Mouse (Mus musculus) cerebellum, adult 2 months (tissue): ENCODE results near the gene Erich6b.

ENCODE experiments used
- CTCF ChIP-seq: fragments of 200-500 bp; IDR thresholded peaks from 2 replicates; pipeline ENCODE4 v1.5.1; 2011; ENCODE audit warnings: low read depth, mild to moderate bottlenecking, control low read depth, low read length, moderate library complexity, borderline replicate concordance; ENCODE audit not compliant: insufficient read depth
- POLR2A ChIP-seq: fragments of 200-500 bp; IDR thresholded peaks from 2 replicates; pipeline ENCODE4 v1.6.1; 2011; ENCODE audit warnings: low read length, control low read depth, borderline replicate concordance; ENCODE audit not compliant: insufficient read depth

- TF ChIP-seq CTCF (no peak), POLR2A (no peak)
These were observed 32.9 kb upstream of the Erich6b start for GRCm38 (mm10) chr14:75609176-75609575.
